Mouse (Mus musculus): ENCODE results near the gene F12. TPM values are rescaled to one million over a fixed set of nuclear protein-coding genes. Genes with fewer than 3 reads are reported as not detected.
A peak's percentile ranks its signal among the peaks of the same experiment; 100 is the strongest.

F12 gene
- total and polyA plus RNA-seq, 3 experiments, result not detected

DNA sequence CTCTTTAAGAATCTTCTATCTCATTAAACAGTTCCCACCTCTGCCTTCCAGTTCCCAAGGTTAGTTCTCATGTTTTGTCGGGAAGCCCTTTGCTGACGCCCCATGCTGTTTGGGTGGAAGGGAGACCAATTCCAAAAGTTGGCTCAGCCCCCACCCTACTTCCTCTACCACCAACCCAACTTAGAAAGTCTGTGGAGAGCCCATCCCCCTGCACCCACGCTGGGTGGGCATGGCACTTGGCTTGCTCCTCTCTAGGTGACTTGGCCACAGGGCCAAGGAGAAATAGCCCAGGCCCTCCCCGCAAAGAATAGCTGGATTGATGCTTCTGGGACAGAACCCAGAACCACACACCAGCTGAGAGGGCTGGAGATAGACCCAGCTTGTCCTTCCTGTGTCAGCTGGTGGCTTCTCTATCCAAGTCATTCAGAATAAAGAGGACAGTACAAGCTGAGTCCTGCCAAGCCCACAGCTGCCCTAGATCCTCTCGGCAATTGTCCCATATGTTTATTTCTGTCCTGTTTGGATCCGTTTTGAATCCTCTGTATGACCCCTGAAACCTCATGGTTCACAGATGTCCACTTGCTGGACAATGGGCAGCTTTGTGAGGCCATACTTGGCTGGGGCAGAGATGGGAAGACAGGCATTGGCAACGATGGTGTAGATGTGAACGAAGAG, 55.4 kb downstream of the F12 start:
- Histone ChIP-seq H3K27ac (ENCODE audit: control insufficient read depth, low read depth, low read length) (no peak overlapping the region), H3K9ac (ENCODE audit: control insufficient read depth, low read depth, low read length, poor library complexity, severe bottlenecking) (no peak overlapping the region), H3K27me3 (ENCODE audit: control insufficient read depth in 1 of 2, insufficient read depth in 2 of 2, low read length in 2 of 2) (no peaks in the 10 kb centered on the region)

DNA sequence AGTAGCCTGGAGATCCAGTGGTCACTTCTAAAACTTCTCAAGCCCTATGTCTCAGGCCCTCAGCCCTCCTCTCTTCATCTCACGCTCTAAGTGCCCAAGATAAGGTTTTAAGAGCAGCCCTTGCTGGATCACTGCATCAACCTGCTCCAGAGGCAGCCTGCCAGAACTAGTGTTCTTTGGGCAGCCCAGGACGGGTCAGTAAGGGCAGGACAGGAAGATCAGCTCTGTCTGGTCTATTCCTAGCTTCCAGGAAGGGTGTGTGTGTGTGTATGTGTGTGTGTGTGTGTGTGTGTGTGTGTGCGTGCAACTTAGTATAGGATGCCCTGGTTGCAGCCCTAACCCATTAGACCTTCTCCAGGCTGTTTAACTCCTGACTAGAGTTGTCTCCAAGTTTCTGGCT, 56.4 kb downstream of the F12 start:
- Histone ChIP-seq H3K4me3 (ENCODE audit: control insufficient read depth in 1 of 2, insufficient read depth in 1 of 2, low read depth in 2 of 2, low read length in 2 of 2) (peak overlapping the region; percentile 59 to 79), H3K9me3 (replicated peaks; ENCODE audit: insufficient read depth, low read length) (no peaks in the 10 kb centered on the region), H3K27me3 (ENCODE audit: control insufficient read depth in 1 of 2, insufficient read depth in 2 of 2, low read length in 2 of 2) (no peaks in the 10 kb centered on the region), H3K36me3 (ENCODE audit: control insufficient read depth in 1 of 2, insufficient read depth in 2 of 2, low read length in 2 of 2) (peaks cover 0 to 26% of the 10 kb centered on the region in 2 experiments; a peak in 2 of 4 replicates), H3K4me1 (ENCODE audit: control insufficient read depth in 1 of 2, insufficient read depth in 2 of 2, low read length in 2 of 2) (peaks cover 3 to 49% of the 10 kb centered on the region in 2 experiments; a peak in 3 of 4 replicates), H3K79me2 (ENCODE audit: control insufficient read depth, insufficient read depth, low read length, poor library complexity) (peaks cover 8% of the 10 kb centered on the region), H3K9ac (ENCODE audit: control insufficient read depth, low read depth, low read length, poor library complexity, severe bottlenecking) (peak overlapping the region; percentile 81), H3K27ac (ENCODE audit: control insufficient read depth, low read depth, low read length) (peak overlapping the region; percentile 92)
- no peak for DNase-seq (ENCODE audit: low read depth, low spot score)
- no peak for TF ChIP-seq BHLHE40 (IDR thresholded peaks at IDR 0.05; ENCODE audit: borderline replicate concordance, low read depth, low read length)
- TF ChIP-seq ZMIZ1 (IDR thresholded peaks at IDR 0.05; ENCODE audit: low read depth, low read length), result no peak
- no peak for TF ChIP-seq JUND (IDR thresholded peaks at IDR 0.05; ENCODE audit: low read depth, low read length)
- no peak for TF ChIP-seq POLR2AphosphoS2 (IDR thresholded peaks at IDR 0.05; ENCODE audit: low read length)
- TF ChIP-seq KAT2A (conservative IDR thresholded peaks at IDR 0.05; ENCODE audit: low read depth, low read length), result no peak
- TF ChIP-seq ZC3H11A (IDR thresholded peaks at IDR 0.05; ENCODE audit: low read depth, low read length), result no peak
- TF ChIP-seq EP300 (IDR thresholded peaks at IDR 0.05; ENCODE audit: low read depth in 1 of 2, low read length in 2 of 2), result no peak

More for the DNA sequence above, 55.4 kb downstream of the F12 start:
- Histone ChIP-seq H3K4me1 (ENCODE audit: control insufficient read depth in 1 of 2, insufficient read depth in 2 of 2, low read length in 2 of 2) (peaks cover 3 to 49% of the 10 kb centered on the region in 2 experiments; a peak in 3 of 4 replicates), H3K4me3 (ENCODE audit: control insufficient read depth in 1 of 2, insufficient read depth in 1 of 2, low read depth in 2 of 2, low read length in 2 of 2) (no peak overlapping the region), H3K79me2 (ENCODE audit: control insufficient read depth, insufficient read depth, low read length, poor library complexity) (peaks cover 8% of the 10 kb centered on the region), H3K9me3 (replicated peaks; ENCODE audit: insufficient read depth, low read length) (no peaks in the 10 kb centered on the region), H3K36me3 (ENCODE audit: control insufficient read depth in 1 of 2, insufficient read depth in 2 of 2, low read length in 2 of 2) (peaks cover 0 to 26% of the 10 kb centered on the region in 2 experiments; a peak in 2 of 4 replicates)
- TF ChIP-seq MAX (IDR thresholded peaks at IDR 0.05; ENCODE audit: low read length) (no peak), MEF2A (IDR thresholded peaks at IDR 0.05; ENCODE audit: extremely low read depth, insufficient replicate concordance, low read depth, low read length, poor library complexity, severe bottlenecking) (no peak), TBP (IDR thresholded peaks at IDR 0.05; ENCODE audit: low read depth, low read length) (no peak), UBTF (IDR thresholded peaks at IDR 0.05; ENCODE audit: borderline replicate concordance, insufficient read depth, low read depth, low read length) (no peak), POLR2AphosphoS5 (IDR thresholded peaks at IDR 0.05; ENCODE audit: borderline replicate concordance, low read depth, low read length) (no peak), BHLHE40 (IDR thresholded peaks at IDR 0.05; ENCODE audit: borderline replicate concordance, low read depth, low read length) (no peak), MAZ (IDR thresholded peaks at IDR 0.05; ENCODE audit: low read depth, low read length) (no peak), JUND (IDR thresholded peaks at IDR 0.05; ENCODE audit: low read depth, low read length) (no peak), GATA1 (IDR thresholded peaks at IDR 0.05; ENCODE audit: low read depth, low read length) (no peak), CHD1 (IDR thresholded peaks at IDR 0.05; ENCODE audit: low read depth, low read length) (no peak)
- no peak for DNase-seq (ENCODE audit: low read depth, low spot score)

Data from MEL (cell line).